Mouse (Mus musculus) heart, adult 2 months (tissue): ENCODE results near the gene Il12a. TPM values are rescaled to one million over a fixed set of nuclear protein-coding genes. Genes with fewer than 3 reads are reported as not detected.
"Not testable (repeated sequence)": the region's sequence is repeated elsewhere in the genome, so short reads cannot be mapped to it uniquely, and the experiment has no call there.

ENCODE experiments used
- DNase-seq, 2 experiments: peaks; one replicate each; pipeline ENCODE4 v3.0.0; 2021
- H3K27ac ChIP-seq: fragments of 200-600 bp; 2 replicates; pipeline ENCODE4 v1.8.1; 2022
- H3K27me3 ChIP-seq: fragments of 200-500 bp; 2 replicates; pipeline ENCODE4 v1.6.1; 2012; ENCODE audit warnings: mild to moderate bottlenecking, low read length, inconsistent platforms, mixed read lengths; ENCODE audit not compliant: control insufficient read depth, insufficient read depth
- H3K36me3 ChIP-seq: fragments of 200-500 bp; 2 replicates; pipeline ENCODE4 v1.6.1; 2012; ENCODE audit warnings: low read length, inconsistent platforms; ENCODE audit not compliant: control insufficient read depth, insufficient read depth
- H3K4me1 ChIP-seq: fragments of 200-500 bp; 2 replicates; pipeline ENCODE4 v1.6.1; 2011; ENCODE audit warnings: low read length; ENCODE audit not compliant: control insufficient read depth, insufficient read depth
- H3K4me3 ChIP-seq: fragments of 200-600 bp; 2 replicates; pipeline ENCODE4 v1.8.1; 2022
- H3K79me2 ChIP-seq: fragments of 200-500 bp; replicated peaks from 2 replicates; pipeline ENCODE4 v1.6.1; 2012; ENCODE audit warnings: mild to moderate bottlenecking, inconsistent platforms, low read length, moderate library complexity, mixed read lengths; ENCODE audit not compliant: control insufficient read depth, insufficient read depth
- H3K9ac ChIP-seq: fragments of 200-500 bp; 2 replicates; pipeline ENCODE4 v1.6.1; 2012; ENCODE audit warnings: low read depth, mild to moderate bottlenecking, control low read depth, inconsistent platforms, low read length, mixed read lengths
- CTCF ChIP-seq: fragments of 200-600 bp; IDR thresholded peaks from 2 replicates; pipeline ENCODE4 v1.8.1; 2022; ENCODE audit warnings: antibody characterized with exemption, mild to moderate bottlenecking, moderate library complexity
- EP300 ChIP-seq: fragments of 200-500 bp; IDR thresholded peaks from 2 replicates; pipeline ENCODE4 v1.6.1; 2011; ENCODE audit warnings: low read depth, low read length, control low read depth; ENCODE audit not compliant: insufficient read depth
- POLR2A ChIP-seq: fragments of 200-500 bp; IDR thresholded peaks from 2 replicates; pipeline ENCODE4 v1.6.1; 2011; ENCODE audit warnings: mild to moderate bottlenecking, low read depth, low read length, control low read depth; ENCODE audit not compliant: insufficient read depth
- WGBS: fragments of 180-500 bp; shearing (Covaris S2); methylation state at CpG from one replicate; pipeline ENCODE4 v1.1.7; 2018; 5-methylcytosine and 5-hydroxymethylcytosine counted together
- intact Hi-C: fragments of 180-260 bp; cut with DNase I; formaldehyde crosslinking; loops from one replicate; pipeline ENCODE4 v1.15.1; 2025
- polyA plus RNA-seq: library from polyadenylated mRNA; depleted of rRNA; stranded (reverse); fragments of >200 nt; gene quantifications from 2 replicates; pipeline ENCODE4 v1.2.3, GENCODE M21; 2012
- total RNA-seq, 2 experiments: library from RNA; stranded (reverse); gene quantifications; 2 replicates each; pipeline ENCODE4 v1.2.3; 2021

Il12a gene
- total and polyA plus RNA-seq, 3 experiments = 0.23 to 0.84 TPM; not detected in 1

GRCm38 (mm10) chr3:68710436-68710835 lies 20.0 kb downstream of the Il12a start:
- intact Hi-C loops = loop anchor here (10.0 kb wide), 1 partner anchor 244 kb away; no protein-coding TSS in a partner anchor
- Histone ChIP-seq H3K4me3 (no peak overlapping the region), H3K79me2 (no peaks in the 10 kb centered on the region), H3K27ac (no peak overlapping the region), H3K36me3 (no peaks in the 10 kb centered on the region), H3K4me1 (no peaks in the 10 kb centered on the region), H3K9ac (no peak overlapping the region), H3K27me3 (no peaks in the 10 kb centered on the region)
- no peak for TF ChIP-seq EP300
- TF ChIP-seq CTCF = no peak
- no peak for TF ChIP-seq POLR2A
- WGBS = 68% methylated on average over 1 of the region's 1 CpGs
- DNase-seq = no peak

DNA sequence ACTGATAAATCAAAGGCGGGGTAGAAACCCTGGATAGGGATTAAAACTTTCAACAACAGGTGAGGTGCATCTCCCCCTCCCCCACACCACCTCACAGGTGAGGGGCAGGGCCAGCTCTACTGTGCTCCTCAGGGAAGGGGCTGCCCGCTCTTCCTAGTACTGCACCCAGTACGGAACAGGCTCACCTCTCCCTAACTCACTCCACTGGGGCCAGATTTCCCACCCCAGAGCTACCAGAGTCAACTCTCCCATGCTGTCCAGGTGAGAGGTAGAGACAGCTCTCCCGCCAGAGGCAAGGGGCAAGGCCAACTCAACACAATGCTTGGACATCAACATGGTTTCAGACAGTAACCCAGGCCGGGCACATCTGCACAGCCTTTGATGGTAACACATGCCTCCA lies 21.1 kb downstream of the Il12a start:
- Histone ChIP-seq H3K4me3 (no peak overlapping the region), H3K27me3 (no peaks in the 10 kb centered on the region), H3K27ac (no peak overlapping the region), H3K4me1 (no peaks in the 10 kb centered on the region), H3K36me3 (no peaks in the 10 kb centered on the region), H3K9ac (no peak overlapping the region), H3K79me2 (no peaks in the 10 kb centered on the region)
- DNase-seq = no peak
- no peak for TF ChIP-seq EP300
- intact Hi-C loops = loop anchor here (10.0 kb wide), 1 partner anchor 243 kb away; no protein-coding TSS in a partner anchor
- WGBS = 86% methylated on average over 5 of the region's 5 CpGs

GRCm38 (mm10) chr3:68713550-68713949 lies 23.1 kb downstream of the Il12a start:
- 5% methylated on average over 7 of the region's 7 CpGs for WGBS
- DNase-seq = peak; percentile 40 to 66
- Histone ChIP-seq H3K27ac (no peak overlapping the region), H3K9ac (no peak overlapping the region; the same call in 1 of the 2 replicates), H3K4me1 (no peaks in the 10 kb centered on the region), H3K36me3 (no peaks in the 10 kb centered on the region), H3K27me3 (no peaks in the 10 kb centered on the region), H3K79me2 (no peaks in the 10 kb centered on the region), H3K4me3 (peak overlapping the region; percentile 19; the same call in 1 of the 2 replicates)
- intact Hi-C loops = loop anchor here (1.0 to 10.0 kb wide), 2 partner anchors 241 to 657 kb away; no protein-coding TSS in a partner anchor
- TF ChIP-seq CTCF = peak; percentile 96
- no peak for TF ChIP-seq EP300

- H3K4me3 ChIP-seq, H3K9ac ChIP-seq, H3K4me1 ChIP-seq, H3K36me3 ChIP-seq, H3K27me3 ChIP-seq, H3K79me2 ChIP-seq, H3K27ac ChIP-seq: not testable (repeated sequence)
- WGBS = 34% methylated on average over 5 of the region's 5 CpGs
- intact Hi-C loops = loop anchor here (10.0 kb wide), 1 partner anchor 237 kb away; no protein-coding TSS in a partner anchor
- peak; percentile 36 to 48 for DNase-seq
- TF ChIP-seq CTCF = peak; percentile 82
Measured at GRCm38 (mm10) chr3:68717346-68717745, 26.9 kb downstream of the Il12a start.

DNA sequence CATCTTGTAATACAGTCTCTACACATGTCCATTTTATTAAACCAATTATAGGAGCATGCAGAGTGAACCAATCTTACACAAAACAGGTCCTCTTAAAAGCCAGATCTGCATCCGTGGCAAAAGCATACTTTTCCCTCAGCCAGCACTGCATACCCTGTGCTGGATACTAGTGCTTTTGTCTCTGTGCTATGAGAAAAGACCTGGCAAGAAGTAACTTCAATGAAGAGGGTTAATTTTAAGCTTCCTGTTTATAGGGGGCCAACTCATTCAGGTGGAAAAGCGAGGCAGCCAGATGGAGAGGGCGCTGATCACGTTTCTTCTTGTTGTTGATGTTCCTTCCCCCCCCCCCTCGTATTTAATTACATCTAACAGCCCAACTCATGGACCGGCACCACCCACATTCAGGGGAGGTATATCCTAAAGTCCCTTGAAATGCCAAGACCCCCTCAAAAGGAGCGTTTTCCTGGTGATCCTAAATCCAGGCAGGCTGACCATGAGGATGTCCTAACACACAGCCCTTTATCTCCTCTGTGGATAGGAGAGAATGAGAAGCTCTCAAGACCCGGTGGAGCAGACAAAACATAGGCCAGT lies 28.9 kb downstream of the Il12a start:
- Histone ChIP-seq H3K4me3 (no peak overlapping the region), H3K9ac (no peak overlapping the region), H3K79me2 (no peaks in the 10 kb centered on the region), H3K4me1 (no peaks in the 10 kb centered on the region), H3K27me3 (0 out of 2 replicates have a peak, but pooled peaks cover 1% of the 10 kb centered on the region), H3K27ac (no peak overlapping the region), H3K36me3 (no peaks in the 10 kb centered on the region)
- DNase-seq = no peak
- 75% methylated on average over 8 of the region's 8 CpGs for whole genome bisulfite sequencing
- intact Hi-C loops = loop anchor here (10.0 kb wide), 1 partner anchor 235 kb away; no protein-coding TSS in a partner anchor
- TF ChIP-seq POLR2A (no peak), EP300 (no peak), CTCF (no peak)

DNA sequence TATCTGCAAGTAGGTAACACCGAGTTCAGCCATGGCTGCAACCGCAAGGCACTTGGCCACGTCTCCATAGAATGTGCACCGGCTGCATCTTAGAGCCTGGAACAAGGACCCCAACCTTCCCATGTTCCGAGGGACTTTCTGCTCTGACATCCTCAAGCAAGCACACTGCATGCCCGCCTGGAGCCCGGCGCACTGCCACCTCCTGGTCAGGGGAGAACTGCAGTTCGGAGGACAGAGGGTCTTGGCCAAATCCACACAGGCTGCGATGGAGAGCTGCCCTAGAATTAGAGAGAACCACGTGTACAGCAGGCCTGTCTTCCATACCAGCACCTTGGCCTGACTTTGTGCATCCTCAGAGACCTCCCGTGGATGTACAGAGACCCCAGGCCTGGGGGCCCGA lies 29.8 kb downstream of the Il12a start:
- H3K9ac ChIP-seq = no peak overlapping the region
- H3K4me1 ChIP-seq = no peaks in the 10 kb centered on the region
- 51% methylated on average over 13 of the region's 13 CpGs for WGBS
- H3K79me2 ChIP-seq = no peaks in the 10 kb centered on the region
- H3K27me3 ChIP-seq = 0 out of 2 replicates have a peak, but pooled peaks cover 1% of the 10 kb centered on the region
- TF ChIP-seq EP300 (no peak), POLR2A (no peak), CTCF (peak; percentile 66)
- no peak overlapping the region for H3K27ac ChIP-seq
- intact Hi-C loops = no loop called here
- H3K4me3 ChIP-seq = no peak overlapping the region
- DNase-seq = peak in 1 of 2 experiments; percentile 40
- no peaks in the 10 kb centered on the region for H3K36me3 ChIP-seq
